Mouse (Mus musculus) kidney, embryonic 14.5 days (tissue): ENCODE results near the gene Dnajc22. TPM values are rescaled to one million over a fixed set of nuclear protein-coding genes. Genes with fewer than 3 reads are reported as not detected.

Source experiments
- ATAC-seq: fragments of 200-750 bp; cut with Nextera tagmentation; 2 replicates; pipeline ENCODE4 v1.8.0; 2017; ENCODE audit warnings: moderate number of reproducible peaks, mild to moderate bottlenecking, moderate TSS enrichment, moderate library complexity; ENCODE audit not compliant: low FRiP score, low TSS enrichment
- H3K27ac ChIP-seq: fragments of 300-500 bp; sonication (generic); 2 replicates; pipeline ENCODE4 v1.5.1; 2014; ENCODE audit warnings: low read depth, mild to moderate bottlenecking, low read length, moderate library complexity, mixed read lengths
- H3K27me3 ChIP-seq: fragments of 300-500 bp; sonication (generic); 2 replicates; pipeline ENCODE4 v1.6.1; 2014; ENCODE audit warnings: mild to moderate bottlenecking, low read length; ENCODE audit not compliant: control insufficient read depth, insufficient read depth
- H3K36me3 ChIP-seq: fragments of 300-500 bp; sonication (generic); 2 replicates; pipeline ENCODE4 v1.6.1; 2014; ENCODE audit warnings: low read length, mixed read lengths; ENCODE audit not compliant: control insufficient read depth, insufficient read depth
- H3K4me1 ChIP-seq: fragments of 300-500 bp; sonication (generic); 2 replicates; pipeline ENCODE4 v1.6.1; 2014; ENCODE audit warnings: low read length, mixed read lengths; ENCODE audit not compliant: control insufficient read depth, insufficient read depth
- H3K4me2 ChIP-seq: fragments of 300-500 bp; sonication (generic); replicated peaks from 2 replicates; pipeline ENCODE4 v1.6.1; 2014; ENCODE audit warnings: low read depth, mild to moderate bottlenecking, low read length
- H3K4me3 ChIP-seq: fragments of 300-500 bp; sonication (generic); 2 replicates; pipeline ENCODE4 v1.5.1; 2014; ENCODE audit warnings: mild to moderate bottlenecking, low read length
- H3K9ac ChIP-seq: fragments of 300-500 bp; sonication (generic); 2 replicates; pipeline ENCODE4 v1.6.1; 2014; ENCODE audit warnings: low read depth, mild to moderate bottlenecking, low read length, moderate library complexity
- H3K9me3 ChIP-seq: fragments of 300-500 bp; sonication (generic); 2 replicates; pipeline ENCODE4 v1.6.1; 2016; ENCODE audit warnings: low read length; ENCODE audit not compliant: control insufficient read depth
- whole genome bisulfite sequencing: fragments of 180-500 bp; shearing (Covaris S2); extraction: QIAGEN DNeasy Blood & Tissue Kit; methylation state at CpG from one replicate; pipeline ENCODE4 v1.1.7; 2014; 5-methylcytosine and 5-hydroxymethylcytosine counted together
- polyA plus RNA-seq: library from polyadenylated mRNA; unstranded; fragments of >200 nt; fragmentation: Nextera tagmentation; extraction: Ambion mirVana; gene quantifications from 2 replicates; pipeline ENCODE4 v1.2.1, GENCODE M21; 2014

Gene Dnajc22
- polyA plus RNA-seq, 1 experiment from 2014 or later: 7.1 TPM

DNA sequence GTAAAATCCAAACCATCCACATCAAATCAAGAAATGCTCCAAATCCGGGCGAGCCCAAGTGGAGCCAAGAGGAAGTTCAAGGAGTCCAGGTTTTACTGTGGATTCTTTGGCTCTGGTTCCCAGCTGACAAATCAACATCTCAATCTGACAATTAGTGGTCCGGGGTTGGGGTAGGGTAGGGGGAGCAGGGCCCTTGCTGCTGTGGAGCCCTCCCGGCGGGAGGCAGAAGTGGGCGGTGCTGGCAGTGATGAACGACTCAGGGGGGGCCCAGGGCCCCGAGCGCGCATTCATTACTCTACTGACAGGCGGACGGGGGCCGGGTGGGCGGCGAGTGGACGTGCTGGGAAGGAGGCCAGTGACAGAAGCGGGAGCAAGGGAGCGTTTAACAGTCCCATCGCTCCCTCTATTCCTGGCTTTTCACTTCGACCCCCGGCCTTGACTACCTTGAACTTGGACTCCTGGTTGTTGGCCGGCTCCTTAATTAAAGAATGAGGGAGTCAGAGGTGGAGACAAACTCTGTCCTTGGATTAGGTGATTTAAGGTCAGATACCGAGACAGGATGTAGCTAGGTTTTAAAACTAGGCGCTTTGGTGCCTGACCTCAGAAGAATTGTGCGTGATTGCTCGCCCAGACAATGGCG lies 1.8 kb downstream of the Dnajc22 start:
- Histone ChIP-seq H3K27me3 (peaks cover 64% of the 10 kb centered on the region), H3K36me3 (no peaks in the 10 kb centered on the region), H3K4me3 (no peak overlapping the region; the same call in 1 of the 2 replicates), H3K9ac (no peak overlapping the region), H3K4me2 (peak overlapping the region; percentile 22), H3K4me1 (peaks cover 45% of the 10 kb centered on the region), H3K27ac (no peak overlapping the region), H3K9me3 (no peaks in the 10 kb centered on the region)
- peak; percentile 65 for ATAC-seq
- under 1% methylated on average over 27 of the region's 27 CpGs for WGBS

DNA sequence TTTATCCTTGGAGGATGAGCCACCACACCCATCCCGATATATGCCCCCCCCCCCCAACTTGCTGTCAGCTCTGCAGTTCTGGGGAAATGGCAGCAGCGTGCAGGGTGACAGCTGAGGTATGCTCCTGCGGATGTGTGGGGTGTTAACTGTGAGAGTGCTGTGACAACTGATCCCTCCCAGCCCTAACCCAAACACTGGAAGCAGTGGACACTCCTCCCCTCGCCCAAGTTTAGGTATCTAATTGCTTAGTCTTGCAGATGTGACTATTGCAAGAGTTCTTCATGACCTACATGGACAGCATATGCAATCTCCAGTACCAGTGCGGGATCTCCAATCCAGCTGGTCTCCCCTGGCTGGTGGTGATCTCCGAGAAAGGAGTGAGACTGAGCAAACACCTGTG lies 2.4 kb downstream of the Dnajc22 start:
- no peak for ATAC-seq
- Histone ChIP-seq H3K9ac (no peak overlapping the region), H3K27me3 (peaks cover 58% of the 10 kb centered on the region), H3K4me1 (peaks cover 45% of the 10 kb centered on the region), H3K9me3 (no peaks in the 10 kb centered on the region), H3K36me3 (no peaks in the 10 kb centered on the region), H3K4me3 (no peak overlapping the region), H3K4me2 (peak overlapping the region; percentile 22), H3K27ac (peak overlapping the region; percentile 24)
- 6% methylated on average over 6 of the region's 6 CpGs for WGBS

DNA sequence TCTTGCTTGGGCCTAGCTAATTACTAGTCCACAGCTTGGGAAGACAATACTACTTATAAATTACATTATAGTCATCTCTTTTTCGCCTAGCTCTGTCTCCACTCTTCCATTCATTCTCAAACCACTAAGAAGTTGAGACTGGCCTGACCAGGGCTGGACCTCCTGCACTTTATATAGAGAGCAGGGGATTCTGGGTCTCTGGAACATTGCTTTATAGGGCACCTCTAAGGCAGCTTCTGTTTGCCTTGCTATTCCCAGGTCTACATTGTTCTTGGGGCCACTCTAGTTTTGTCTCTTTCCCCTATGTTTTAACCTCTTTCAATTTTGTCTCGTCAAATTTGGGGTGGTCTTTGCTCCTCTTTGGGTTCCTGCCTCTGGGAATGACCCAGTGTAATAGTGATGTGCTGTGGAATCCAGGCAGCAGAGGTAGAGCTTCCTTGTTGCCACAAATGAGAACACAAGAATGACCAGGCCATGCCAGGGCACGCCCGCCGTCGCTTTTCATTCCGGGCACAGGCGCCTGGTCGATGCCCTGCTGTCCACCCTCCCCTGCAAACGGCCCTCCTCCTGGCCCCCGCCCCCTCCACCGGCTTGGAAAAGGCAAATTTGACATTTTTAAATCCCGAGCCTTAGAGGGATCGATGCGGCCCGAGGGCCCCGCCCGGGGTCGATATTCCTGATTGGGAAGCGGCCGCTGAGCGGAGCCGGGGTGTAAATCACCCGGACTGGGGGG lies 3.3 kb downstream of the Dnajc22 start:
- peaks cover 52% of the 10 kb centered on the region for H3K27me3 ChIP-seq
- peak overlapping the region; percentile 38 for H3K4me3 ChIP-seq
- ATAC-seq: no peak
- no peaks in the 10 kb centered on the region for H3K36me3 ChIP-seq
- H3K27ac ChIP-seq: peak overlapping the region; percentile 52; the same call in 1 of the 2 replicates
- 3% methylated on average over 24 of the region's 24 CpGs for WGBS
- peak overlapping the region; percentile 32; the same call in 1 of the 2 replicates for H3K9ac ChIP-seq
- no peaks in the 10 kb centered on the region for H3K9me3 ChIP-seq
- H3K4me2 ChIP-seq: peak overlapping the region; percentile 70
- peaks cover 45% of the 10 kb centered on the region for H3K4me1 ChIP-seq

DNA sequence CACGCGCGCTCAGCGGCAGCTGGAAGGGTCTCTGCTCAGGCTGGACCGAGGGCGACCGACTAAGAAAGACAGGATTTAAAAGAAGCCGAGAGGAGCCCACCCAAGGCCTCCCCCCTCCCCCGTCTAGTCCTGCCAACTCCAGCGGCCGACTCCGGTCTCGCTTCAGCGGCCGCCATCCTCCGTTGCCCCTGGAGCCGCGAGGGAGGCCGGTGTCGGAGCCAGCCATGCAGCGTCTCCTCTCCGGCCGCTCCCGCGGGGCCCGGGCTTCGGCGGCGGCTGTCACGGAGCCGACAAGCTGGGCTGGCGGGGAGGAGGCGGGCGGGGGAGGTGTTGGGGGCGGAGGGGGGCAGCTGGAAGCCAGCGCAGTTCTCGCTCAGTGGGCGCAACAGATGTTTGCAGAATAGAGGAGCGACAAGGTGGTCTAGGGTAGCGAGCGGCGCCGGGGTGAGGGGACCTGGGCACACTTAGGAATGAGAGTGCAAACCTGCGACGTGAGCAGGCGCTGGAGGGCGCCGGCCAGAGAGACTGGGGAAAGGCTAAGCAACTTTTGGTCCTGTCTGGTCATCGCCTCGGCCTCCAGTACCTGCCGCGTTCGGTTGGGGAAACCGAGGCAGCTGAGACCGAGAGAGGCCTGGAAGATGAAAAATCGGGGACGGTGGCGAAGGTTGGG lies 4.0 kb downstream of the Dnajc22 start:
- ATAC-seq: peak; percentile 33
- H3K9me3 ChIP-seq: no peaks in the 10 kb centered on the region
- 0% methylated on average over 56 of the region's 58 CpGs for WGBS
- H3K27me3 ChIP-seq: peaks cover 49% of the 10 kb centered on the region
- H3K4me1 ChIP-seq: peaks cover 45% of the 10 kb centered on the region
- peak overlapping the region; percentile 32; the same call in 1 of the 2 replicates for H3K9ac ChIP-seq
- no peaks in the 10 kb centered on the region for H3K36me3 ChIP-seq
- H3K4me2 ChIP-seq: peak overlapping the region; percentile 70
- H3K4me3 ChIP-seq: peak overlapping the region; percentile 38
- H3K27ac ChIP-seq: peak overlapping the region; percentile 52; the same call in 1 of the 2 replicates

DNA sequence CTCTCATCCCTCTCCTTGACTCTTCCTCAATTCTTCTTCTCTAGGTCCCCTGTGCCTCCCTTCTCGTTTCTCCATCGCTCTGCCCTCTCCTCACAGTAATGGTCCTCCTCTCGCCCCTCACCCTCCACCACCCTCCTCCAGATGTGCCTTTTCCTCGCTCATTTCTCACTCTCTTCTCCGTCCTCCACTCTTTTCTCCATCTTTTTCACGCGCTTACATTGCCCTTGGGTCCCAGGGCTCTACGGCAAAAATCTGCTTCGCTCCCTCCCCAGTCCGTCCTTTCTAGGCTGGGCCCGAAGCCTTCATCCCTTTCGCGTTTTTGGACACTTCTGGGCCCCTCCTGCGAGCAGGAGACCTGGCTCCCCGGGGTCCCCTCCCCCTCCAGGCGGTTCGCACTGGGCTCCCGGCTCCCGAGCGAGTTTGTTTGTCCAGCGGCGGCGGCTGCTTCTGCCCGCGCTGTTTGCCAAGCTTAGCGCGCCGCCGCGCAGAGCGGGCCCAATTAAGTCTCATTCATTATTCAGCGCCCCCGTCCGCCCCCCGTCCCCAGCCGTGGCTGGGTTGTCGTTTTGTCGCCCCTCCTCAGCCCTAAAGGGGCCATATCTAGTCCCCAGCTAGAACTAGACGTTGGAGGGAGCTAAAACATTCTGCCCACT lies 5.0 kb downstream of the Dnajc22 start:
- H3K4me2 ChIP-seq: peak overlapping the region; percentile 70
- no peak for ATAC-seq
- H3K9ac ChIP-seq: peak overlapping the region; percentile 45
- H3K9me3 ChIP-seq: no peaks in the 10 kb centered on the region
- H3K36me3 ChIP-seq: no peaks in the 10 kb centered on the region
- peaks cover 45% of the 10 kb centered on the region for H3K4me1 ChIP-seq
- H3K27me3 ChIP-seq: peaks cover 42% of the 10 kb centered on the region
- under 1% methylated on average over 39 of the region's 39 CpGs for WGBS
- H3K27ac ChIP-seq: peak overlapping the region; percentile 52; the same call in 1 of the 2 replicates
- peak overlapping the region; percentile 38 for H3K4me3 ChIP-seq

DNA sequence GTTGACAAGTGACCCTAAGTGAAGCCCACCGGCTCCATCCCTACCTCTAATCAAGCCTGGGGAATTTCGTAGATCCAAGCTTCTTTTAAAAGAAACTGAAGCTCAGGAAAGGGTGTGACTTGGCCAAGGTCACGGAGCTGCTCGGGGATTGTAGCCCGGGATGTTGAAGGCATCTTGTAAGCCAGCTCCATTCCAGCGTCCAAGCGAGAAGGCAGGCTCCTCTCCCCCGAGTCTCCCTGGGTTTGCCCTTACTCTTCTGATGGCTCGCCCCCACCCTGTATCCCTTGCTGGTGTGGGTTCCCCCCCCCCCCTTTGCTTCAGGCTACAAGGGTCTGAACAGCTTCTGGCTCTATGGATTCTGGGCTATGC lies 5.5 kb downstream of the Dnajc22 start:
- Histone ChIP-seq H3K27ac (no peak overlapping the region), H3K36me3 (no peaks in the 10 kb centered on the region), H3K4me2 (peak overlapping the region; percentile 70), H3K27me3 (peaks cover 42% of the 10 kb centered on the region), H3K9ac (peak overlapping the region; percentile 45; the same call in 1 of the 2 replicates), H3K9me3 (no peaks in the 10 kb centered on the region), H3K4me1 (peaks cover 41% of the 10 kb centered on the region), H3K4me3 (peak overlapping the region; percentile 38)
- WGBS: 2% methylated on average over 9 of the region's 9 CpGs
- ATAC-seq: no peak

DNA sequence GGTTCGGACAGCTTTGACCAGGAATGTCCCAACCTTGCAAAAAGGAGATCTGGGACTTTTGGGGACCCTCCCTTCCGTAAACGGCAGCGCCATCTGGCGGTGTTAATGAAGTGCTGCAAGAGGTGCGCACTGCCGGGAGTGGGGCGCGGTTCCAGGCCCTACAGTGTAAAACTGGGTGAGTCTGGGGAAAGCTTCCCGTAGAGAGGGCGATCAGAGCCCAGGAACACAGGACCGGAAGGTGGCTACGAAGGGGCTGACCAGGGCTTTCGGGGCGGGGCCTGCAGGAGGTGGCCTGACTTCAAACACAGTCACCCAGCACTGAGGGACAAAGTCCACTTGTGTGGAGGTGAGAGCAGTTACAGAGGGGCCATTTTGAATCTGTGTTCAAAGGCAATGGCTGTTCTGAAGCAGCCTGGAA lies 6.2 kb downstream of the Dnajc22 start:
- peak; percentile 34; the same call in 1 of the 2 replicates for ATAC-seq
- peaks cover 37% of the 10 kb centered on the region for H3K4me1 ChIP-seq
- no peak overlapping the region for H3K27ac ChIP-seq
- WGBS: 2% methylated on average over 15 of the region's 15 CpGs
- H3K4me2 ChIP-seq: peak overlapping the region; percentile 70
- H3K9ac ChIP-seq: peak overlapping the region; percentile 13; the same call in 1 of the 2 replicates
- no peaks in the 10 kb centered on the region for H3K36me3 ChIP-seq
- no peaks in the 10 kb centered on the region for H3K9me3 ChIP-seq
- peaks cover 42% of the 10 kb centered on the region for H3K27me3 ChIP-seq
- H3K4me3 ChIP-seq: peak overlapping the region; percentile 38

DNA sequence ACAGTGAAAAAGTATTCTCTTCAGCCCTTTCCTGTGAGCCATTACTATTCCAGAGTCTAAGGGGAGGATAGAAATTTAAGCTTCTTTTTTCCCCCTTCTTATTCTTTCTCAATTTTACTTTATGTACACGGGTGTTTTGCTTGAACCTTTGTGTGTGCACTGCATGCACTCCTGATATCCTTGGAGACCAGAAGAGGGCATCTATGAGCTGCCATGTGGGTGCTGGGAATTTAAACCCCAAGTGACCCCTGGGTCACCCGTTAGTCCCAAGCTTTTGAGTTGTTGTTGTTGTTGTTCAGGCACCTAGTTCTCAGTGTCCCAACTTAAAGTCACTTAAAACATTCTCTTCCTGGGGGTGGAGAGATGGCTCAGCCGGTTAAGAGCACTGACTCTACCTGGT lies 7.0 kb downstream of the Dnajc22 start:
- Histone ChIP-seq H3K9ac (no peak overlapping the region), H3K9me3 (no peaks in the 10 kb centered on the region), H3K4me1 (peaks cover 32% of the 10 kb centered on the region), H3K27ac (no peak overlapping the region), H3K27me3 (peaks cover 36% of the 10 kb centered on the region), H3K4me2 (no peak overlapping the region), H3K36me3 (no peaks in the 10 kb centered on the region), H3K4me3 (no peak overlapping the region)
- ATAC-seq: no peak
- WGBS: 50% methylated on average over 3 of the region's 3 CpGs
